Mouse (Mus musculus) CH12.LX (cell line): ENCODE results near the gene Ly75. TPM values are rescaled to one million over a fixed set of nuclear protein-coding genes. Genes with fewer than 3 reads are reported as not detected.

ENCODE experiments used
- DNase-seq: peaks from one replicate; pipeline ENCODE4 v3.0.0-alpha.2; 2013; ENCODE audit errors: extremely low read depth
- H3K27ac ChIP-seq: 2 replicates; pipeline ENCODE4 v1.5.1; 2012; ENCODE audit warnings: low read depth, mild to moderate bottlenecking, control low read depth, moderate library complexity; ENCODE audit not compliant: insufficient read depth
- H3K27me3 ChIP-seq: replicated peaks from 2 replicates; pipeline ENCODE3; 2012; ENCODE audit warnings: inconsistent platforms
- H3K36me3 ChIP-seq, 2 experiments: replicated peaks in 1 of 2; 2 replicates each; pipeline versions ENCODE3 to v1.6.1; 2012; ENCODE audit warnings: inconsistent platforms in 1 of 2, low read length in 1 of 2, mild to moderate bottlenecking in 1 of 2, mixed read lengths in 1 of 2, moderate library complexity in 1 of 2; ENCODE audit not compliant: control insufficient read depth in 1 of 2, insufficient read depth in 1 of 2
- H3K4me1 ChIP-seq, 2 experiments: 2 replicates each; pipeline ENCODE4 v1.6.1; 2012; ENCODE audit warnings: inconsistent platforms in 1 of 2, moderate library complexity in 1 of 2; ENCODE audit not compliant: insufficient read depth in 2 of 2, control insufficient read depth in 1 of 2
- H3K4me2 ChIP-seq: 2 replicates; pipeline ENCODE4 v1.6.1; 2012; ENCODE audit warnings: low read depth, mild to moderate bottlenecking, control low read depth; ENCODE audit not compliant: poor library complexity, insufficient read depth, severe bottlenecking
- H3K4me3 ChIP-seq, 3 experiments: fragments of 150-350 bp in 1 of 3; sonication (generic) in 1 of 3; replicated peaks in 1 of 3; 2 replicates each; pipeline versions ENCODE3 to v1.5.1; 2011 to 2012; ENCODE audit warnings: low read depth in 2 of 3, low read length in 2 of 3, mild to moderate bottlenecking in 2 of 3, moderate library complexity in 2 of 3, control low read depth in 1 of 3, improper control_type of control experiment in 1 of 3, inconsistent platforms in 1 of 3, mixed read lengths in 1 of 3; ENCODE audit not compliant: poor library complexity in 1 of 3
- H3K79me2 ChIP-seq: replicated peaks from 2 replicates; pipeline ENCODE4 v1.6.1; 2012; ENCODE audit warnings: mild to moderate bottlenecking, moderate library complexity; ENCODE audit not compliant: control insufficient read depth, poor library complexity, insufficient read depth, severe bottlenecking; ENCODE audit errors: extremely low read depth
- H3K9ac ChIP-seq: 2 replicates; pipeline ENCODE4 v1.6.1; 2012; ENCODE audit warnings: low read depth, mild to moderate bottlenecking, control low read depth, moderate library complexity; ENCODE audit not compliant: insufficient read depth
- H3K9me3 ChIP-seq: replicated peaks from 2 replicates; pipeline ENCODE3; 2012; ENCODE audit warnings: low read length, inconsistent platforms, mixed read lengths
- CHD2 ChIP-seq: IDR thresholded peaks from 2 replicates; pipeline ENCODE4 v1.6.1; 2011; ENCODE audit warnings: low read length, improper control_type of control experiment
- CTCF ChIP-seq, 2 experiments: IDR thresholded peaks in 1 of 2; conservative IDR thresholded peaks in 1 of 2; 2 replicates each; pipeline ENCODE4 v1.5.1; 2011 to 2012; ENCODE audit warnings: low read depth in 2 of 2, low read length in 2 of 2, improper control_type of control experiment in 1 of 2, inconsistent platforms in 1 of 2, mild to moderate bottlenecking in 1 of 2, moderate library complexity in 1 of 2
- E2F4 ChIP-seq: IDR thresholded peaks from 2 replicates; pipeline ENCODE4 v1.6.1; 2011; ENCODE audit warnings: low read depth, low read length, improper control_type of control experiment; ENCODE audit not compliant: insufficient replicate concordance
- HCFC1 ChIP-seq: IDR thresholded peaks from 2 replicates; pipeline ENCODE4 v1.6.1; 2012; ENCODE audit warnings: low read depth, mild to moderate bottlenecking, inconsistent platforms, low read length, improper control_type of control experiment
- JUN ChIP-seq: IDR thresholded peaks from 2 replicates; pipeline ENCODE4 v1.6.1; 2011; ENCODE audit warnings: low read depth, mild to moderate bottlenecking, low read length, improper control_type of control experiment, moderate library complexity; ENCODE audit not compliant: insufficient read depth
- MAZ ChIP-seq: IDR thresholded peaks from 2 replicates; pipeline ENCODE4 v1.6.1; 2012; ENCODE audit warnings: low read depth, mild to moderate bottlenecking, inconsistent platforms, low read length, improper control_type of control experiment, moderate library complexity
- MEF2A ChIP-seq: IDR thresholded peaks from 2 replicates; pipeline ENCODE4 v1.6.1; 2014; ENCODE audit warnings: low read depth, mild to moderate bottlenecking, inconsistent platforms, low read length, improper control_type of control experiment, borderline replicate concordance
- MXI1 ChIP-seq: IDR thresholded peaks from 2 replicates; pipeline ENCODE4 v1.6.1; 2011; ENCODE audit warnings: mild to moderate bottlenecking, low read depth, low read length, improper control_type of control experiment
- NELFE ChIP-seq: IDR thresholded peaks from 2 replicates; pipeline ENCODE4 v1.6.1; 2011; ENCODE audit warnings: low read depth, low read length, improper control_type of control experiment
- PAX5 ChIP-seq: IDR thresholded peaks from 2 replicates; pipeline ENCODE4 v1.6.1; 2012; ENCODE audit warnings: low read length, inconsistent platforms, mixed read lengths
- POLR2A ChIP-seq: IDR thresholded peaks from 2 replicates; pipeline ENCODE4 v1.6.1; 2011; ENCODE audit warnings: low read depth, mild to moderate bottlenecking, improper control_type of control experiment, low read length
- RAD21 ChIP-seq: IDR thresholded peaks from 2 replicates; pipeline ENCODE4 v1.6.1; 2011; ENCODE audit warnings: low read depth, mild to moderate bottlenecking, low read length, improper control_type of control experiment, moderate library complexity
- SIN3A ChIP-seq: IDR thresholded peaks from 2 replicates; pipeline ENCODE4 v1.6.1; 2012; ENCODE audit warnings: low read length, improper control_type of control experiment, inconsistent platforms
- SMC3 ChIP-seq: IDR thresholded peaks from 2 replicates; pipeline ENCODE4 v1.6.1; 2011; ENCODE audit warnings: low read depth, low read length, improper control_type of control experiment
- TCF12 ChIP-seq: IDR thresholded peaks from 2 replicates; pipeline ENCODE4 v1.6.1; 2014; ENCODE audit warnings: low read depth, mild to moderate bottlenecking, inconsistent platforms, low read length, improper control_type of control experiment
- USF1 ChIP-seq: IDR thresholded peaks from 2 replicates; pipeline ENCODE4 v1.6.1; 2014; ENCODE audit warnings: low read depth, mild to moderate bottlenecking, inconsistent platforms, low read length, improper control_type of control experiment
- ZC3H11A ChIP-seq: IDR thresholded peaks from 2 replicates; pipeline ENCODE4 v1.6.1; 2012; ENCODE audit warnings: low read depth, mild to moderate bottlenecking, inconsistent platforms, low read length, improper control_type of control experiment
- ZMIZ1 ChIP-seq: IDR thresholded peaks from 2 replicates; pipeline ENCODE4 v1.6.1; 2012; ENCODE audit warnings: low read depth, mild to moderate bottlenecking, inconsistent platforms, low read length, improper control_type of control experiment
- dilution Hi-C: fragments of 300-500 bp; cut with MboI; formaldehyde crosslinking; loops from 2 replicates; pipeline ENCODE4 v1.14.3; 2020; ENCODE audit warnings: low sequenced_read_pairs; ENCODE audit not compliant: extremely low pct_unique_long_range_greater_than_20kb, extremely low pct_ligation_motif_present
- in situ Hi-C: fragments of 300-500 bp; cut with MboI; formaldehyde crosslinking; loops from 3 replicates; pipeline ENCODE4 v1.14.3; 2019; ENCODE audit warnings: low sequenced_read_pairs, low pct_ligation_motif_present, low pct_unique_long_range_greater_than_20kb, mixed read lengths
- polyA plus RNA-seq: library from polyadenylated mRNA; unstranded; fragments of >175 nt; gene quantifications from 2 replicates; pipeline ENCODE4 v1.2.1, GENCODE M21; 2012; ENCODE audit warnings: low read depth; ENCODE audit not compliant: insufficient read length
- total RNA-seq, 2 experiments: library from RNA; depleted of rRNA; stranded (reverse); fragments of 300-350 nt in 1 of 2; fragments of >200 nt in 1 of 2; gene quantifications; 2 replicates each; pipeline ENCODE4 v1.2.3; 2012 to 2014

The Ly75 gene
- total and polyA plus RNA-seq, 3 experiments: 10.6 to 32.2 (median 13.8) TPM

DNA sequence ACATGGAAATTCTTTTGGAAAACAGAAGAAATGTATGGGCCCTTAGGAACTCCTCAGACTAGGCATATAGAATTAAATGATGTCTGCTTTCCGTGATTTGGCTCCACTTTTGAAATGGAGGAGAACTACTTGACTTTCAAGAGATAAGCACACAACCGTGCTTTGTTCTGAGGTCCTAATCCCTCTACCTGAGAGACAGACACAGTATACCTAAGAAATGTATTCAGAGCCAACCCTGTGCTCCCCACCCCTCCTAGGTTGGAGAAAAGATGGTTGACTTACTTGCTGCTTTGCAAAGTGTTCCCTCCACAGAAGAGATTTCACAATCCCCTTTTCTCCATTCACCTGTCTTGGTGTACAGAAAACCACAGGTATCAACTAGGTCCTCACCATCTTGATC is 126.4 kb downstream of the Ly75 start:
- Histone ChIP-seq H3K27ac (no peak overlapping the region), H3K4me1 (peaks cover 0 to 11% of the 10 kb centered on the region in 2 experiments; a peak in 1 of 4 replicates), H3K27me3 (no peaks in the 10 kb centered on the region), H3K36me3 (peaks cover 0 to 8% of the 10 kb centered on the region in 2 experiments), H3K9ac (no peak overlapping the region), H3K79me2 (no peaks in the 10 kb centered on the region), H3K4me2 (no peak overlapping the region), H3K9me3 (peaks cover 2% of the 10 kb centered on the region), H3K4me3 (no peak overlapping the region)
- TF ChIP-seq NELFE: no peak
- no peak for TF ChIP-seq PAX5
- no peak for TF ChIP-seq CHD2
- TF ChIP-seq HCFC1: no peak
- no peak for TF ChIP-seq MEF2A
- no peak for TF ChIP-seq SIN3A
- no peak for TF ChIP-seq CTCF (conservative IDR thresholded peaks at IDR 0.05 in 1 of 2, IDR thresholded peaks at IDR 0.05 in 1 of 2; ENCODE audit: low read depth in 2 of 2, low read length in 2 of 2)
- no peak for TF ChIP-seq POLR2A
- TF ChIP-seq ZC3H11A: no peak
- TF ChIP-seq E2F4: no peak
- TF ChIP-seq JUN: no peak
- no peak for TF ChIP-seq RAD21
- no peak for TF ChIP-seq SMC3
- no peak for TF ChIP-seq ZMIZ1
- no peak for TF ChIP-seq TCF12
- DNase-seq: no peak
- dilution Hi-C loops (no loop called here), in situ Hi-C loops (no loop called here)

DNA sequence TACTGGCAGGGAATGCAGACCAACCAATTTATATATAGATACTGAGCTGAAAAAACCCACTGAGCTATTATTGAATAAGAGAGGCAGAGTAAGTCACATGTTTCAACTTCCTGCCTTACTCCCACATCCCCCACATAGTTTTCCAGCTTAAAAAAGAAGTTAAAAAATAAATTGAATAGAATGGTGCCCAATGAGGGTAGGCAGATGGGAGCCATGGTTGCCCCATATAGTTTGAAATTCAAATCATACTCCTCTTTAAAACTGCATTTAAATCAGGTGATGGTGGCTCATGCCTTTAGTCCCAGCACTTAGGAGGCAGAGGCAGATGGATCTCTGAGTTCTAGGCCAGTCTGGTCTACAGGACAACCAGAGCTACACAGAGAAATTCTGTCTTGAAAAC is 129.6 kb downstream of the Ly75 start:
- H3K4me1 ChIP-seq: peaks cover 0 to 11% of the 10 kb centered on the region in 2 experiments; a peak in 1 of 4 replicates
- no peak overlapping the region for H3K27ac ChIP-seq
- dilution Hi-C loops (no loop called here), in situ Hi-C loops (no loop called here)
- TF ChIP-seq MAZ (no peak), MXI1 (no peak), HCFC1 (no peak), USF1 (no peak)
- peaks cover 2% of the 10 kb centered on the region for H3K9me3 ChIP-seq
- no peak overlapping the region for H3K4me2 ChIP-seq
- H3K27me3 ChIP-seq: no peaks in the 10 kb centered on the region
- no peak overlapping the region for H3K9ac ChIP-seq
- no peaks in the 10 kb centered on the region for H3K79me2 ChIP-seq
- peaks cover 7 to 31% of the 10 kb centered on the region in 2 experiments for H3K36me3 ChIP-seq
- no peak overlapping the region for H3K4me3 ChIP-seq
- no peak for DNase-seq
